Mouse (Mus musculus) megakaryocyte, embryonic 14.5 days (primary cell): ENCODE measurements around the gene Skida1. TPM values are rescaled to one million over a fixed set of nuclear protein-coding genes. Genes with fewer than 3 reads are reported as not detected.

Source experiments
- H3K27me3 ChIP-seq: replicated peaks from 2 replicates; pipeline ENCODE3; 2012; ENCODE audit warnings: inconsistent platforms
- H3K36me3 ChIP-seq: replicated peaks from 2 replicates; pipeline ENCODE3; 2012; ENCODE audit warnings: low read length, inconsistent platforms, mixed read lengths
- H3K4me1 ChIP-seq: 2 replicates; pipeline ENCODE4 v1.6.1; 2012; ENCODE audit warnings: inconsistent platforms
- H3K4me3 ChIP-seq: replicated peaks from 2 replicates; pipeline ENCODE3; 2012; ENCODE audit warnings: moderate library complexity, mild to moderate bottlenecking, inconsistent platforms
- H3K9me3 ChIP-seq: 2 replicates; pipeline ENCODE4 v1.6.1; 2012; ENCODE audit warnings: inconsistent platforms
- FLI1 ChIP-seq: IDR thresholded peaks from 2 replicates; pipeline ENCODE4 v1.6.1; 2012; ENCODE audit warnings: low read length, inconsistent platforms, mixed read lengths
- GATA1 ChIP-seq: IDR thresholded peaks from 3 replicates; pipeline ENCODE4 v1.6.1; 2012; ENCODE audit warnings: mixed read lengths, low read length, inconsistent platforms, borderline replicate concordance
- polyA plus RNA-seq: library from polyadenylated mRNA; stranded (reverse); fragments of >175 nt; gene quantifications from 2 replicates; pipeline ENCODE4 v1.2.3, GENCODE M21; 2012; ENCODE audit warnings: low replicate concordance; ENCODE audit not compliant: insufficient read depth

The Skida1 gene
- polyA plus RNA-seq, 1 experiment: 0.04 TPM

- TF ChIP-seq GATA1 (no peak), FLI1 (no peak)
- Histone ChIP-seq H3K4me1 (peaks cover 34% of the 10 kb centered on the region), H3K9me3 (no peaks in the 10 kb centered on the region), H3K27me3 (no peaks in the 10 kb centered on the region), H3K4me3 (peak overlapping the region; percentile 92), H3K36me3 (peaks cover 28% of the 10 kb centered on the region)
These were observed 16.3 kb upstream of the Skida1 start for GRCm38 (mm10) chr2:18064941-18065707.

- no peak for TF ChIP-seq FLI1
- no peak for TF ChIP-seq GATA1
- Histone ChIP-seq H3K27me3 (no peaks in the 10 kb centered on the region), H3K9me3 (no peaks in the 10 kb centered on the region), H3K4me3 (peak overlapping the region; percentile 92), H3K4me1 (peaks cover 32% of the 10 kb centered on the region), H3K36me3 (peaks cover 22% of the 10 kb centered on the region)
These were observed 15.6 kb upstream of the Skida1 start for GRCm38 (mm10) chr2:18064356-18064858.

- Histone ChIP-seq H3K4me3 (peak overlapping the region; percentile 92), H3K9me3 (no peaks in the 10 kb centered on the region), H3K4me1 (peaks cover 31% of the 10 kb centered on the region), H3K27me3 (no peaks in the 10 kb centered on the region), H3K36me3 (peaks cover 22% of the 10 kb centered on the region)
- TF ChIP-seq GATA1 (no peak), FLI1 (no peak)
These were observed 15.0 kb upstream of the Skida1 start for GRCm38 (mm10) chr2:18063763-18064251.

GRCm38 (mm10) chr2:18060396-18060795 is 11.5 kb upstream of the Skida1 start:
- Histone ChIP-seq H3K36me3 (no peaks in the 10 kb centered on the region), H3K9me3 (no peaks in the 10 kb centered on the region), H3K4me1 (peaks cover 17% of the 10 kb centered on the region), H3K4me3 (no peak overlapping the region), H3K27me3 (no peaks in the 10 kb centered on the region)
- TF ChIP-seq GATA1: no peak
- TF ChIP-seq FLI1: no peak

GRCm38 (mm10) chr2:18059891-18060290 is 11.0 kb upstream of the Skida1 start:
- Histone ChIP-seq H3K4me3 (no peak overlapping the region), H3K27me3 (no peaks in the 10 kb centered on the region), H3K4me1 (peaks cover 21% of the 10 kb centered on the region; the same call in 1 of the 2 replicates), H3K9me3 (no peaks in the 10 kb centered on the region), H3K36me3 (no peaks in the 10 kb centered on the region)
- TF ChIP-seq FLI1 (no peak), GATA1 (no peak)

- peaks cover 21% of the 10 kb centered on the region; the same call in 1 of the 2 replicates for H3K4me1 ChIP-seq
- no peaks in the 10 kb centered on the region for H3K9me3 ChIP-seq
- H3K27me3 ChIP-seq: no peaks in the 10 kb centered on the region
- no peak for TF ChIP-seq GATA1
- TF ChIP-seq FLI1: no peak
- no peak overlapping the region for H3K4me3 ChIP-seq
- no peaks in the 10 kb centered on the region for H3K36me3 ChIP-seq
These were observed 10.2 kb upstream of the Skida1 start for GRCm38 (mm10) chr2:18059063-18059462.

- Histone ChIP-seq H3K4me1 (peaks cover 21% of the 10 kb centered on the region; the same call in 1 of the 2 replicates), H3K27me3 (no peaks in the 10 kb centered on the region), H3K9me3 (no peaks in the 10 kb centered on the region), H3K36me3 (no peaks in the 10 kb centered on the region), H3K4me3 (peak overlapping the region; percentile 98)
- TF ChIP-seq GATA1 (no peak), FLI1 (no peak)
These were observed 9.4 kb upstream of the Skida1 start for GRCm38 (mm10) chr2:18058146-18058708.

GRCm38 (mm10) chr2:18057336-18058145 is 8.7 kb upstream of the Skida1 start:
- Histone ChIP-seq H3K9me3 (no peaks in the 10 kb centered on the region), H3K4me1 (peaks cover 21% of the 10 kb centered on the region; the same call in 1 of the 2 replicates), H3K27me3 (no peaks in the 10 kb centered on the region), H3K36me3 (no peaks in the 10 kb centered on the region), H3K4me3 (peak overlapping the region; percentile 98)
- TF ChIP-seq GATA1 (no peak), FLI1 (no peak)

GRCm38 (mm10) chr2:18056786-18057255 is 8.0 kb upstream of the Skida1 start:
- Histone ChIP-seq H3K36me3 (no peaks in the 10 kb centered on the region), H3K4me1 (peaks cover 16% of the 10 kb centered on the region; the same call in 1 of the 2 replicates), H3K4me3 (peak overlapping the region; percentile 98), H3K9me3 (no peaks in the 10 kb centered on the region), H3K27me3 (no peaks in the 10 kb centered on the region)
- TF ChIP-seq FLI1: no peak
- TF ChIP-seq GATA1: no peak
